Mouse (Mus musculus): ENCODE results near the gene Mief1.

GRCm38 (mm10) chr15:80258240-80259170, 24.7 kb downstream of the Mief1 start:
- no peak for TF ChIP-seq CTCF (conservative IDR thresholded peaks at IDR 0.05 in 1 of 2, IDR thresholded peaks at IDR 0.05 in 1 of 2; ENCODE audit: low read depth in 2 of 2, low read length in 2 of 2)
- TF ChIP-seq POLR2A (IDR thresholded peaks at IDR 0.05; ENCODE audit: low read depth, low read length) = peak; percentile 56
- TF ChIP-seq ZC3H11A (IDR thresholded peaks at IDR 0.05; ENCODE audit: low read depth, low read length) = no peak
- TF ChIP-seq MAZ (IDR thresholded peaks at IDR 0.05; ENCODE audit: low read depth, low read length) = no peak
- TF ChIP-seq USF1 (IDR thresholded peaks at IDR 0.05; ENCODE audit: low read depth, low read length) = no peak
- no peak for TF ChIP-seq MEF2A (IDR thresholded peaks at IDR 0.05; ENCODE audit: borderline replicate concordance, low read depth, low read length)
- no peak for TF ChIP-seq UBTF (IDR thresholded peaks at IDR 0.05; ENCODE audit: low read depth, low read length)
- no peak for TF ChIP-seq MAX (IDR thresholded peaks at IDR 0.05; ENCODE audit: low read length)
- peak; percentile 98; the same call in 1 of the 2 replicates for TF ChIP-seq POLR2AphosphoS2 (IDR thresholded peaks at IDR 0.05; ENCODE audit: low read depth, low read length)
- TF ChIP-seq IRF4 (IDR thresholded peaks at IDR 0.05; ENCODE audit: low read depth, low read length) = no peak
- no peak for TF ChIP-seq EP300 (IDR thresholded peaks at IDR 0.05; ENCODE audit: low read length)
- peak; percentile 62 for TF ChIP-seq CHD2 (IDR thresholded peaks at IDR 0.05; ENCODE audit: low read length)
